Mouse (Mus musculus) heart, postnatal 0 days (tissue): ENCODE measurements at regions not wholly inside any gene's neighbourhood (a gene's known extent, or its start where the extent isn't known, plus 50 kb on each side); places are given as distances from the start of the nearest gene placed in this dataset.
A peak's percentile ranks its signal among the peaks of the same experiment; 100 is the strongest.

Source experiments
- ATAC-seq: fragments of 200-750 bp; cut with Nextera tagmentation; 2 replicates; pipeline ENCODE4 v1.8.0; 2017; ENCODE audit warnings: low read depth, moderate number of reproducible peaks, moderate library complexity; ENCODE audit not compliant: insufficient read depth
- DNase-seq: peaks from one replicate; pipeline ENCODE4 v3.0.0-alpha.2; 2016; ENCODE audit warnings: low spot score
- H3K27ac ChIP-seq: fragments of 300-500 bp; sonication (generic); 2 replicates; pipeline ENCODE4 v1.5.1; 2014; ENCODE audit warnings: low read depth, mild to moderate bottlenecking
- H3K27me3 ChIP-seq: fragments of 300-500 bp; sonication (generic); 2 replicates; pipeline ENCODE4 v1.6.1; 2014; ENCODE audit warnings: low read length, mixed read lengths; ENCODE audit not compliant: control insufficient read depth, insufficient read depth
- H3K36me3 ChIP-seq: fragments of 300-500 bp; sonication (generic); replicated peaks from 2 replicates; pipeline ENCODE4 v1.6.1; 2014; ENCODE audit warnings: low read length, mixed read lengths; ENCODE audit not compliant: control insufficient read depth, insufficient read depth
- H3K4me1 ChIP-seq: fragments of 300-500 bp; sonication (generic); 2 replicates; pipeline ENCODE4 v1.6.1; 2014; ENCODE audit warnings: antibody characterized with exemption; ENCODE audit not compliant: control insufficient read depth, insufficient read depth
- H3K4me2 ChIP-seq: fragments of 300-500 bp; sonication (generic); 2 replicates; pipeline ENCODE4 v1.6.1; 2014; ENCODE audit warnings: low read depth, mild to moderate bottlenecking, low read length, moderate library complexity
- H3K4me3 ChIP-seq: fragments of 300-500 bp; sonication (generic); 2 replicates; pipeline ENCODE4 v1.5.1; 2014; ENCODE audit warnings: low read depth, low read length
- H3K9ac ChIP-seq: fragments of 300-500 bp; sonication (generic); replicated peaks from 2 replicates; pipeline ENCODE4 v1.6.1; 2014; ENCODE audit warnings: low read depth, low read length, mixed read lengths
- H3K9me3 ChIP-seq: fragments of 300-500 bp; sonication (generic); replicated peaks from 2 replicates; pipeline ENCODE4 v1.6.1; 2016; ENCODE audit warnings: low read length; ENCODE audit not compliant: control insufficient read depth
- CTCF ChIP-seq: IDR thresholded peaks from 2 replicates; pipeline ENCODE4 v1.5.1; 2016; ENCODE audit warnings: antibody characterized with exemption, control low read depth, low read depth
- EP300 ChIP-seq: IDR thresholded peaks from 2 replicates; pipeline ENCODE4 v1.6.1; 2016; ENCODE audit warnings: antibody characterized with exemption, low read depth
- WGBS: fragments of 180-500 bp; shearing (Covaris S2); extraction: QIAGEN DNeasy Blood & Tissue Kit; methylation state at CpG from one replicate; pipeline ENCODE4 v1.1.7; 2014; 5-methylcytosine and 5-hydroxymethylcytosine counted together

GRCm38 (mm10) chr2:61028578-61028977 is 65.6 kb upstream of the Rbms1 start:
- H3K27ac ChIP-seq = no peak overlapping the region
- DNase-seq = no peak
- H3K9ac ChIP-seq = no peak overlapping the region
- no peak overlapping the region for H3K4me2 ChIP-seq
- H3K4me3 ChIP-seq = no peak overlapping the region
- no peaks in the 10 kb centered on the region for H3K9me3 ChIP-seq
- no peaks in the 10 kb centered on the region for H3K27me3 ChIP-seq
- TF ChIP-seq EP300 (no peak), CTCF (no peak)
- WGBS = 91% methylated on average over 2 of the region's 2 CpGs
- no peak for ATAC-seq
- H3K4me1 ChIP-seq = no peaks in the 10 kb centered on the region
- H3K36me3 ChIP-seq = no peaks in the 10 kb centered on the region

DNA sequence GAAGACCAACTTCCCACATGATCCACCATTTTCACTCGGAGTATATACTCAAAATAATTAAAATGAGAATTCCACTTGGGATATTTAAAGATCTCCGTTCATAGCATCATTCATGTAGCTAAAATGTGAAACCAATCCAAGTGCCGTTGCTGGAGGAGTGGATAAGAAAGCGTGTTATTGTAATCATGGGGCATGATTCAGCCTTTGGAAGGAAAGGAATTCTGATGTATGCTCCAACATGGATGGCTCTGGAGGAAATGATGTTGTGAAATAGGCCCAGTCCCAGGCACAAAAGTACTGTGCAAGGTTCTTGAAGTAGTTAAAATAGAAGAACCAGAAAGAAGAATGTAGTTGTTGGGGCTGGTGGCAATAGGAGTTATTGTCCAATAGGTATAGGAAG is 64.7 kb upstream of the Rbms1 start:
- TF ChIP-seq EP300 (no peak), CTCF (no peak)

DNA sequence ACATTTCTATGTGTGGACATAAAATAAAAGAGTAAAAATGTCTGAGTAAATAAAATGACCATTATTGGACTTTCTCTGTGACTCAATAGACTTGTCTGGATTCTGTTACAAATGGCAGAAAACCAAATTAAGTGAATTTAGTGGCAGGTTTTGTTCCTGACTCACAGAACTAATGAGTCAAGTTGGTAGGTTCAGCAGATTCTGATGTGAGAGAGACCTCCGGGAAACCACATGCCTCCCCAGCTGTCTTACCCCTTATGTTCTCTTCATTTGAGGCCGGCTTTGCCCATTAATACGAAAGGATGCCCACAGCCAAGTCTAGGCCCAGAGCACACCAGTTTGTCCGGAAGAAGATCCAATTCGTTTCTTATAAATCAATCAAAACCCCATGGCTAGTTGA is 59.4 kb upstream of the Rbms1 start:
- 90% methylated on average over 5 of the region's 5 CpGs for WGBS
- no peak for DNase-seq
- TF ChIP-seq EP300 (no peak), CTCF (no peak)
- Histone ChIP-seq H3K36me3 (no peaks in the 10 kb centered on the region), H3K27ac (no peak overlapping the region), H3K4me1 (no peaks in the 10 kb centered on the region; the same call in 1 of the 2 replicates), H3K9me3 (no peaks in the 10 kb centered on the region), H3K9ac (no peak overlapping the region), H3K4me2 (no peak overlapping the region), H3K4me3 (no peak overlapping the region), H3K27me3 (no peaks in the 10 kb centered on the region)
- no peak for ATAC-seq

More for the DNA sequence above, 64.7 kb upstream of the Rbms1 start:
- H3K9ac ChIP-seq = no peak overlapping the region
- H3K4me1 ChIP-seq = no peaks in the 10 kb centered on the region
- no peak overlapping the region for H3K27ac ChIP-seq
- H3K4me3 ChIP-seq = no peak overlapping the region
- no peaks in the 10 kb centered on the region for H3K27me3 ChIP-seq
- no peaks in the 10 kb centered on the region for H3K36me3 ChIP-seq
- no peak for DNase-seq
- no peak overlapping the region for H3K4me2 ChIP-seq
- ATAC-seq = no peak
- WGBS = 66% methylated on average over 4 of the region's 4 CpGs
- H3K9me3 ChIP-seq = no peaks in the 10 kb centered on the region

DNA sequence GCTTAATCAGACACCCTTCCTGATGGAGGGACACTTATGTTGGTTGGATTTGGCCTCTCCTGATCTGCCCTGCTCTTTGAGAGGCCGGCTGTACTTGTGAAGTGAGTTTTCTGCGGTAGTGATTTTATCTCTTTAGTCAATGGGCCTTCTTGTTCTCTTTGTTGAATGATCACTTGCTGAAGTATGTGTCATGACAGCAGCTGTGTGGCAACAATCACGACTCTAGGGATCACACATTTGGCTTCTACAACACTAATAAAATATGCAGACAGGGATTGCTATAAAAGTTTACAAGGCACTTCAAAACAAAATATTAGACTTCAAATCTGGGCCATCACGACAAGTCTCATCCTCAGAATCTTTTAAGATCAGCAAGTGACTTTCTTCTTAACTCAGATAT is 57.8 kb upstream of the Rbms1 start:
- Histone ChIP-seq H3K4me1 (no peaks in the 10 kb centered on the region; the same call in 1 of the 2 replicates), H3K9me3 (no peaks in the 10 kb centered on the region), H3K4me3 (no peak overlapping the region), H3K27me3 (no peaks in the 10 kb centered on the region), H3K27ac (no peak overlapping the region), H3K36me3 (no peaks in the 10 kb centered on the region), H3K4me2 (no peak overlapping the region), H3K9ac (no peak overlapping the region)
- ATAC-seq = no peak
- WGBS = 36% methylated on average over 4 of the region's 4 CpGs
- TF ChIP-seq CTCF (no peak), EP300 (no peak)
- DNase-seq = no peak

DNA sequence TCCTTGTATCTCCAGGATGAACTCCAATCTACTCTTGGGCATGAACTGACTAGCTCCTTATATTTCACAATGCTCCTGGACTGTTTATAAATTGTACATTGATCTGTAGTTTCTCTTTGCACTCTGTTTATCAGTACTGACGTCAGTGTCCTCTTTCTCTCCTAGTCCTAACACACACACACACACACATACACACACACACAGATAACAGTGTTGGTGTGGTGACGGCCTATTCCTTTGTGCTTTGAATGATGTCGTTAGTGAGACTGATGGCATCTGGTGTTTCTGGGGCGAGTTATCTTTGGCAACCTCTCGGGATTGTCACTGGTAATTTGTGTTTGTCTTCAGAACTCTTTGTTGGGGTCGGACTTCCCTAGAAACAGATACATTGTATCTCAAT is 50.0 kb upstream of the Rbms1 start:
- peak; percentile 27 for DNase-seq
- Histone ChIP-seq H3K27me3 (no peaks in the 10 kb centered on the region), H3K4me1 (peaks cover 6% of the 10 kb centered on the region; the same call in 1 of the 2 replicates), H3K4me2 (no peak overlapping the region), H3K9me3 (no peaks in the 10 kb centered on the region), H3K27ac (no peak overlapping the region), H3K4me3 (no peak overlapping the region), H3K9ac (no peak overlapping the region), H3K36me3 (no peaks in the 10 kb centered on the region)
- TF ChIP-seq CTCF (no peak), EP300 (no peak)
- WGBS = 17% methylated on average over 6 of the region's 6 CpGs
- no peak for ATAC-seq
